Mouse (Mus musculus) thymus, adult 2 months (tissue): ENCODE measurements around the gene Grm3.

Experiments used
- CTCF ChIP-seq: fragments of 200-500 bp; IDR thresholded peaks from 2 replicates; pipeline ENCODE4 v1.5.1; 2012; ENCODE audit warnings: mild to moderate bottlenecking, control low read depth, low read length, moderate library complexity, borderline replicate concordance; ENCODE audit not compliant: control insufficient read depth, poor library complexity, insufficient read depth; ENCODE audit errors: extremely low read depth
- POLR2A ChIP-seq: fragments of 200-500 bp; IDR thresholded peaks from 2 replicates; pipeline ENCODE4 v1.6.1; 2012; ENCODE audit warnings: mild to moderate bottlenecking, low read length, control low read depth, moderate library complexity; ENCODE audit not compliant: control insufficient read depth, poor library complexity, insufficient read depth; ENCODE audit errors: extremely low read depth

- no peak for TF ChIP-seq CTCF
- TF ChIP-seq POLR2A, result no peak
Measured at GRCm38 (mm10) chr5:9748184-9748583, 23.2 kb upstream of the Grm3 start.
